ENCODE assay signal across 14 mouse cellular contexts in genomic region chr7:112187536-112188459, GRCm38 (mm10). TPM values are rescaled to one million over a fixed set of nuclear protein-coding genes. Genes with fewer than 3 reads are reported as not detected.
A peak's percentile ranks its signal among the peaks of the same experiment; 100 is the strongest.
DNase-seq lines count a peak whose midpoint lies in the region; ATAC-seq and TF ChIP-seq lines count a peak whose summit lies in the region.
"Had no signal": no experiment of that assay in that cellular context is flagged by ENCODE, and none has a peak within 500 bp of the region (broad histone marks: within the 10 kb centered on the region; RNA-seq: fewer than 3 reads in every experiment).

No protein-coding gene starts in this region.

- H3K9ac ChIP-seq in kidney, embryonic 15.5 days, result no peak overlapping the region
- H3K9ac ChIP-seq in intestine, embryonic 15.5 days, result no peak overlapping the region
- H3K9ac ChIP-seq: forebrain, postnatal 0 days; hindbrain, embryonic 13.5 days had no signal

- 0 out of 2 replicates have a peak overlapping the region, but pooled peaks have one; percentile 22 for H3K27ac ChIP-seq in kidney, embryonic 15.5 days
- H3K27ac ChIP-seq in embryonic facial prominence, embryonic 10.5 days (replicated peaks), result peak overlapping the region; percentile 40; the same call in 1 of the 2 replicates
- H3K27ac ChIP-seq in intestine, embryonic 15.5 days, result peak overlapping the region; percentile 82
- H3K27ac ChIP-seq in kidney, adult 2 months (ENCODE audit: insufficient read depth, low read depth, low read length), result no peak overlapping the region
- H3K27ac ChIP-seq: hindbrain, embryonic 13.5 days; midbrain, embryonic 10.5 days had no signal

- 34% methylated on average over 13 of the region's 13 CpGs for WGBS in kidney, embryonic 15.5 days
- 65% methylated on average over 13 of the region's 13 CpGs for WGBS in embryonic facial prominence, embryonic 10.5 days
- WGBS in intestine, embryonic 15.5 days, result 36% methylated on average over 13 of the region's 13 CpGs
- WGBS in kidney, adult 2 months, result 63% methylated on average over 13 of the region's 13 CpGs

- H3K36me3 ChIP-seq in kidney, embryonic 15.5 days, result no peaks in the 10 kb centered on the region
- H3K36me3 ChIP-seq in embryonic facial prominence, embryonic 10.5 days (replicated peaks), result no peaks in the 10 kb centered on the region
- H3K36me3 ChIP-seq in intestine, embryonic 15.5 days, result no peaks in the 10 kb centered on the region
- no peaks in the 10 kb centered on the region for H3K36me3 ChIP-seq in kidney, adult 2 months (ENCODE audit: control insufficient read depth, insufficient read depth, low read length)
- H3K36me3 ChIP-seq: hindbrain, embryonic 13.5 days; midbrain, embryonic 10.5 days had no signal

- TF ChIP-seq CTCF in kidney, adult 2 months (conservative IDR thresholded peaks at IDR 0.05; ENCODE audit: insufficient read depth, insufficient read length, low read depth, low read length), result no peak

- TF ChIP-seq POLR2A in kidney, adult 2 months (IDR thresholded peaks at IDR 0.05; ENCODE audit: low read depth, low read length), result no peak

- no peak; the same call in 1 of the 2 replicates for ATAC-seq in kidney, embryonic 15.5 days (replicated peaks; ENCODE audit: low FRiP score)
- peak; percentile 86 for ATAC-seq in intestine, embryonic 15.5 days
- 0 out of 2 replicates have a peak, but pooled peaks have one; percentile 34 for ATAC-seq in megakaryocyte-erythroid progenitor cell, adult 5-6 weeks (replicated peaks; ENCODE audit: low FRiP score, low TSS enrichment, poor library complexity, severe bottlenecking)
- ATAC-seq in activated CD4-positive, CD25-positive, alpha-beta regulatory T cell, adult 4 months, result no peak
- ATAC-seq: forebrain, postnatal 0 days had no signal

- no peaks in the 10 kb centered on the region for H3K9me3 ChIP-seq in kidney, embryonic 15.5 days (replicated peaks)
- no peaks in the 10 kb centered on the region for H3K9me3 ChIP-seq in embryonic facial prominence, embryonic 10.5 days
- no peaks in the 10 kb centered on the region for H3K9me3 ChIP-seq in intestine, embryonic 15.5 days
- H3K9me3 ChIP-seq: hindbrain, embryonic 13.5 days; midbrain, embryonic 10.5 days had no signal

- H3K4me1 ChIP-seq in kidney, embryonic 15.5 days, result peaks cover 25% of the 10 kb centered on the region
- peaks cover 15% of the 10 kb centered on the region for H3K4me1 ChIP-seq in embryonic facial prominence, embryonic 10.5 days
- peaks cover 17% of the 10 kb centered on the region for H3K4me1 ChIP-seq in intestine, embryonic 15.5 days (replicated peaks)
- peaks cover 4% of the 10 kb centered on the region; the same call in 1 of the 2 replicates for H3K4me1 ChIP-seq in kidney, adult 2 months (ENCODE audit: control insufficient read depth, insufficient read depth, low read length)

- no peak overlapping the region for H3K4me3 ChIP-seq in kidney, embryonic 15.5 days (replicated peaks)
- H3K4me3 ChIP-seq in embryonic facial prominence, embryonic 10.5 days, result no peak overlapping the region
- no peak overlapping the region for H3K4me3 ChIP-seq in intestine, embryonic 15.5 days (replicated peaks)
- no peak overlapping the region for H3K4me3 ChIP-seq in kidney, adult 2 months (ENCODE audit: insufficient read depth, low read depth, low read length)
- H3K4me3 ChIP-seq: hindbrain, embryonic 13.5 days; midbrain, embryonic 10.5 days had no signal

- no peak for DNase-seq in kidney, adult 8-10 months
- DNase-seq in embryonic facial prominence, embryonic 10.5 days (ENCODE audit: low spot score), result no peak
- DNase-seq in layer of hippocampus, postnatal 10 days (ENCODE audit: low spot score in 2 of 2), result no peak
- no peak for DNase-seq in kidney, adult 2 months
- DNase-seq: cerebellum, postnatal 14 days; forebrain, postnatal 0 days; spleen, adult 18-20 months; thymus, adult 18-20 months had no signal

- H3K4me2 ChIP-seq in kidney, embryonic 15.5 days, result no peak overlapping the region
- peak overlapping the region; percentile 43 for H3K4me2 ChIP-seq in intestine, embryonic 15.5 days (replicated peaks)
- H3K4me2 ChIP-seq: hindbrain, embryonic 13.5 days had no signal

- no peaks in the 10 kb centered on the region for H3K27me3 ChIP-seq in kidney, embryonic 15.5 days
- no peaks in the 10 kb centered on the region for H3K27me3 ChIP-seq in embryonic facial prominence, embryonic 10.5 days (replicated peaks; ENCODE audit: low read depth, poor library complexity, severe bottlenecking)
- H3K27me3 ChIP-seq in intestine, embryonic 15.5 days (replicated peaks), result no peaks in the 10 kb centered on the region
- no peaks in the 10 kb centered on the region for H3K27me3 ChIP-seq in kidney, adult 2 months (replicated peaks; ENCODE audit: control insufficient read depth, insufficient read depth, low read length)
- H3K27me3 ChIP-seq: hindbrain, embryonic 13.5 days had no signal

RNA-seq across cellular contexts. Expression of gene Dkk3, which starts 28.9 kb away (rescaled TPM):
- 20.0 and 25.3 TPM in 2 replicates for polyA plus RNA-seq in kidney, embryonic 15.5 days (2015; fragmentation: Nextera tagmentation; extraction: Ambion mirVana)
- polyA plus RNA-seq in embryonic facial prominence, embryonic 10.5 days (2016; fragmentation: Nextera tagmentation; extraction: Ambion mirVana), result 10.8 and 15.2 TPM in 2 replicates
- polyA plus RNA-seq in intestine, embryonic 15.5 days (2015; fragmentation: Nextera tagmentation; extraction: Ambion mirVana), result 26.0 and 27.1 TPM in 2 replicates
- not detected in 2 replicates for total RNA-seq in megakaryocyte-erythroid progenitor cell, adult 5-6 weeks (2014; fragmentation: Nextera tagmentation)
- not detected in 2 replicates for total RNA-seq in megakaryocyte-erythroid progenitor cell, adult 5-6 weeks (2017)
- under 1 TPM; 0.42 to 0.54 TPM for polyA plus RNA-seq in activated CD4-positive, CD25-positive, alpha-beta regulatory T cell, adult 4 months (2017; shearing (Covaris generic))
- total RNA-seq in layer of hippocampus, postnatal 10 days (2021), result 100 to 1,000 TPM; 137 to 138 TPM
- polyA plus RNA-seq in kidney, adult 2 months (2012; rRNA removed), result 16.5 and 16.8 TPM in 2 replicates

RNA-seq across cellular contexts. Expression of gene Mical2, which starts 37.9 kb away (rescaled TPM):
- 7.3 and 7.5 TPM in 2 replicates for polyA plus RNA-seq in kidney, embryonic 15.5 days (2015; fragmentation: Nextera tagmentation; extraction: Ambion mirVana)
- polyA plus RNA-seq in embryonic facial prominence, embryonic 10.5 days (2016; fragmentation: Nextera tagmentation; extraction: Ambion mirVana), result 1.2 and 1.4 TPM in 2 replicates
- 18.6 and 19.4 TPM in 2 replicates for polyA plus RNA-seq in intestine, embryonic 15.5 days (2015; fragmentation: Nextera tagmentation; extraction: Ambion mirVana)
- total RNA-seq in megakaryocyte-erythroid progenitor cell, adult 5-6 weeks (2014; fragmentation: Nextera tagmentation), result 0.59 TPM in 1 of 2 replicates, not detected in the other
- total RNA-seq in megakaryocyte-erythroid progenitor cell, adult 5-6 weeks (2017), result 0.27 and 0.47 TPM in 2 replicates
- polyA plus RNA-seq in activated CD4-positive, CD25-positive, alpha-beta regulatory T cell, adult 4 months (2017; shearing (Covaris generic)), result 1 to 10 TPM; 1.2 to 3.0 TPM
- 100 to 1,000 TPM; 406 to 434 TPM for total RNA-seq in layer of hippocampus, postnatal 10 days (2021)
- 6.6 and 7.3 TPM in 2 replicates for polyA plus RNA-seq in kidney, adult 2 months (2012; rRNA removed)

Comparison
In these comparisons a context has a peak if more than half of its experiments do, and no peak if none do; other contexts are left out.
1. ATAC-seq: peak in intestine, embryonic 15.5 days (single experiment) and megakaryocyte-erythroid progenitor cell, adult 5-6 weeks (single experiment); none in kidney, embryonic 15.5 days (single experiment) and activated CD4-positive, CD25-positive, alpha-beta regulatory T cell, adult 4 months (single experiment).